Mouse (Mus musculus): ENCODE results near the gene Sipa1l3. TPM values are rescaled to one million over a fixed set of nuclear protein-coding genes. Genes with fewer than 3 reads are reported as not detected.

Gene Sipa1l3
- total RNA-seq, 2 experiments from 2014 or later = 6.2 to 56.1 TPM

GRCm38 (mm10) chr7:29279924-29280323, 238.5 kb downstream of the Sipa1l3 start:
- no peak for ATAC-seq (replicated peaks; ENCODE audit: low FRiP score, low TSS enrichment, poor library complexity, severe bottlenecking)

GRCm38 (mm10) chr7:29279261-29279660, 239.2 kb downstream of the Sipa1l3 start:
- no peak for ATAC-seq (replicated peaks; ENCODE audit: low FRiP score, low TSS enrichment, poor library complexity, severe bottlenecking)

- ATAC-seq (replicated peaks; ENCODE audit: low FRiP score, low TSS enrichment, poor library complexity, severe bottlenecking) = no peak
Measured at GRCm38 (mm10) chr7:29277510-29277909, 240.9 kb downstream of the Sipa1l3 start.

- ATAC-seq (replicated peaks; ENCODE audit: low FRiP score, low TSS enrichment, poor library complexity, severe bottlenecking) = no peak
Measured at GRCm38 (mm10) chr7:29276715-29277114, 241.7 kb downstream of the Sipa1l3 start.

- ATAC-seq (replicated peaks; ENCODE audit: low FRiP score, low TSS enrichment, poor library complexity, severe bottlenecking) = peak; percentile 59; the same call in 1 of the 2 replicates
Measured at GRCm38 (mm10) chr7:29271687-29272465, 246.6 kb downstream of the Sipa1l3 start.

- ATAC-seq (replicated peaks; ENCODE audit: low FRiP score, low TSS enrichment, poor library complexity, severe bottlenecking) = no peak
Measured at GRCm38 (mm10) chr7:29270445-29270844, 248.0 kb downstream of the Sipa1l3 start.

Other genes with a start within 250 kb of the Sipa1l3 start
- 34.9 and 39.2 TPM in 2 replicates for gene Spint2, start 236.7 kb downstream of the Sipa1l3 start, total RNA-seq (2014; fragmentation: Nextera tagmentation)
- 28.1 and 35.4 TPM in 2 replicates for gene Spint2, start 236.7 kb downstream of the Sipa1l3 start, total RNA-seq (2017)
- gene Ppp1r14a, start 229.3 kb downstream of the Sipa1l3 start, total RNA-seq (2014; fragmentation: Nextera tagmentation) = not detected in 2 replicates
- gene Ppp1r14a, start 229.3 kb downstream of the Sipa1l3 start, total RNA-seq (2017) = not detected in 2 replicates
- gene Dpf1, start 214.7 kb downstream of the Sipa1l3 start, total RNA-seq (2014; fragmentation: Nextera tagmentation) = 2.5 and 2.9 TPM in 2 replicates
- 0.19 and 14.6 TPM in 2 replicates for gene Dpf1, start 214.7 kb downstream of the Sipa1l3 start, total RNA-seq (2017)
- not detected in 2 replicates for gene Catsperg2, start 208.4 kb upstream of the Sipa1l3 start, total RNA-seq (2014; fragmentation: Nextera tagmentation)
- gene Catsperg2, start 208.4 kb upstream of the Sipa1l3 start, total RNA-seq (2017) = not detected in 2 replicates
- 14.6 and 16.4 TPM in 2 replicates for gene Zfp84, start 249.9 kb upstream of the Sipa1l3 start, total RNA-seq (2014; fragmentation: Nextera tagmentation)
- gene Zfp84, start 249.9 kb upstream of the Sipa1l3 start, total RNA-seq (2017) = 17.8 and 19.6 TPM in 2 replicates

All from megakaryocyte-erythroid progenitor cell, adult 5-6 weeks (primary cell).